Mouse (Mus musculus) midbrain, embryonic 16.5 days (tissue): ENCODE results near the gene Ipcef1. TPM values are rescaled to one million over a fixed set of nuclear protein-coding genes. Genes with fewer than 3 reads are reported as not detected.

ENCODE experiments used
- ATAC-seq: fragments of 200-750 bp; cut with Nextera tagmentation; 2 replicates; pipeline ENCODE4 v1.8.0; 2017; ENCODE audit warnings: moderate TSS enrichment
- H3K27ac ChIP-seq: fragments of 300-500 bp; sonication (generic); 2 replicates; pipeline ENCODE4 v1.5.1; 2014; ENCODE audit warnings: mild to moderate bottlenecking, low read length, mixed read lengths
- H3K27me3 ChIP-seq: fragments of 300-500 bp; sonication (generic); 2 replicates; pipeline ENCODE4 v1.6.1; 2014; ENCODE audit warnings: low read depth, low read length, mixed read lengths; ENCODE audit not compliant: control insufficient read depth, insufficient read depth
- H3K36me3 ChIP-seq: fragments of 300-500 bp; sonication (generic); 2 replicates; pipeline ENCODE4 v1.6.1; 2014; ENCODE audit warnings: mild to moderate bottlenecking, low read length, moderate library complexity, mixed read lengths; ENCODE audit not compliant: control insufficient read depth, insufficient read depth
- H3K4me1 ChIP-seq: fragments of 300-500 bp; sonication (generic); 2 replicates; pipeline ENCODE4 v1.6.1; 2014; ENCODE audit warnings: mild to moderate bottlenecking, low read length, mixed read lengths; ENCODE audit not compliant: control insufficient read depth, insufficient read depth
- H3K4me2 ChIP-seq: fragments of 300-500 bp; sonication (generic); 2 replicates; pipeline ENCODE4 v1.6.1; 2014; ENCODE audit warnings: mild to moderate bottlenecking, low read length, mixed read lengths
- H3K4me3 ChIP-seq: fragments of 300-500 bp; sonication (generic); 2 replicates; pipeline ENCODE4 v1.5.1; 2014; ENCODE audit warnings: low read depth, mild to moderate bottlenecking, low read length, moderate library complexity, mixed read lengths
- H3K9ac ChIP-seq: fragments of 300-500 bp; sonication (generic); 2 replicates; pipeline ENCODE4 v1.6.1; 2014; ENCODE audit warnings: low read depth, low read length, mixed read lengths
- H3K9me3 ChIP-seq: fragments of 300-500 bp; sonication (generic); replicated peaks from 2 replicates; pipeline ENCODE4 v1.6.1; 2014; ENCODE audit warnings: mild to moderate bottlenecking, low read length, mixed read lengths; ENCODE audit not compliant: control insufficient read depth, poor library complexity, severe bottlenecking
- WGBS: fragments of 180-500 bp; shearing (Covaris S2); extraction: QIAGEN DNeasy Blood & Tissue Kit; methylation state at CpG from one replicate; pipeline ENCODE4 v1.1.7; 2014; 5-methylcytosine and 5-hydroxymethylcytosine counted together
- polyA plus RNA-seq: library from polyadenylated mRNA; unstranded; fragments of >200 nt; fragmentation: Nextera tagmentation; extraction: Ambion mirVana; gene quantifications from 2 replicates; pipeline ENCODE4 v1.2.1, GENCODE M21; 2015

Ipcef1 gene
- polyA plus RNA-seq, 1 experiment from 2014 or later: 1.6 TPM

- H3K36me3 ChIP-seq: no peaks in the 10 kb centered on the region
- no peak overlapping the region for H3K4me2 ChIP-seq
- no peaks in the 10 kb centered on the region for H3K4me1 ChIP-seq
- H3K9me3 ChIP-seq: peaks cover 4% of the 10 kb centered on the region; the same call in 1 of the 2 replicates
- 82% methylated on average over 7 of the region's 7 CpGs for WGBS
- no peak overlapping the region for H3K4me3 ChIP-seq
- no peaks in the 10 kb centered on the region for H3K27me3 ChIP-seq
- no peak overlapping the region for H3K27ac ChIP-seq
- ATAC-seq: no peak
- no peak overlapping the region for H3K9ac ChIP-seq
Measured at GRCm38 (mm10) chr10:6871418-6872072, 180.7 kb downstream of the Ipcef1 start.

- Histone ChIP-seq H3K27ac (no peak overlapping the region), H3K4me3 (no peak overlapping the region), H3K4me1 (no peaks in the 10 kb centered on the region), H3K9ac (no peak overlapping the region), H3K9me3 (no peaks in the 10 kb centered on the region), H3K4me2 (no peak overlapping the region), H3K27me3 (no peaks in the 10 kb centered on the region), H3K36me3 (no peaks in the 10 kb centered on the region)
- WGBS: 60% methylated on average over 3 of the region's 3 CpGs
- no peak for ATAC-seq
Measured at GRCm38 (mm10) chr10:6855812-6856211, 196.5 kb downstream of the Ipcef1 start.

- H3K4me3 ChIP-seq: no peak overlapping the region
- no peaks in the 10 kb centered on the region for H3K36me3 ChIP-seq
- no peak for ATAC-seq
- 41% methylated on average over 2 of the region's 2 CpGs for WGBS
- H3K4me1 ChIP-seq: no peaks in the 10 kb centered on the region
- H3K9me3 ChIP-seq: no peaks in the 10 kb centered on the region
- no peak overlapping the region for H3K9ac ChIP-seq
- H3K27me3 ChIP-seq: no peaks in the 10 kb centered on the region
- no peak overlapping the region for H3K4me2 ChIP-seq
- no peak overlapping the region for H3K27ac ChIP-seq
Measured at GRCm38 (mm10) chr10:6848834-6849233, 203.4 kb downstream of the Ipcef1 start.

GRCm38 (mm10) chr10:6848162-6848754 is 204.0 kb downstream of the Ipcef1 start:
- H3K36me3 ChIP-seq: no peaks in the 10 kb centered on the region
- no peak overlapping the region for H3K9ac ChIP-seq
- no peaks in the 10 kb centered on the region for H3K27me3 ChIP-seq
- no peak for ATAC-seq
- no peaks in the 10 kb centered on the region for H3K4me1 ChIP-seq
- H3K9me3 ChIP-seq: no peaks in the 10 kb centered on the region
- no peak overlapping the region for H3K4me3 ChIP-seq
- no peak overlapping the region for H3K4me2 ChIP-seq
- no peak overlapping the region for H3K27ac ChIP-seq
- 47% methylated on average over 7 of the region's 7 CpGs for WGBS

- ATAC-seq: no peak
- H3K4me1 ChIP-seq: no peaks in the 10 kb centered on the region
- no peak overlapping the region for H3K4me2 ChIP-seq
- H3K36me3 ChIP-seq: no peaks in the 10 kb centered on the region
- H3K9ac ChIP-seq: no peak overlapping the region
- WGBS: 75% methylated on average over 1 of the region's 1 CpGs
- H3K9me3 ChIP-seq: no peaks in the 10 kb centered on the region
- H3K27me3 ChIP-seq: no peaks in the 10 kb centered on the region
- no peak overlapping the region for H3K27ac ChIP-seq
- H3K4me3 ChIP-seq: no peak overlapping the region
Measured at GRCm38 (mm10) chr10:6846283-6846682, 206.0 kb downstream of the Ipcef1 start.

GRCm38 (mm10) chr10:6842225-6842624 is 210.1 kb downstream of the Ipcef1 start:
- no peak overlapping the region for H3K9ac ChIP-seq
- no peaks in the 10 kb centered on the region for H3K27me3 ChIP-seq
- no peaks in the 10 kb centered on the region for H3K4me1 ChIP-seq
- H3K27ac ChIP-seq: no peak overlapping the region
- no peak overlapping the region for H3K4me2 ChIP-seq
- no peak overlapping the region for H3K4me3 ChIP-seq
- no peak for ATAC-seq
- WGBS: 68% methylated on average over 1 of the region's 1 CpGs
- no peaks in the 10 kb centered on the region for H3K9me3 ChIP-seq
- no peaks in the 10 kb centered on the region for H3K36me3 ChIP-seq

Other genes with a start within 250 kb of the Ipcef1 start
- gene Cnksr3, start 159.8 kb upstream of the Ipcef1 start, polyA plus RNA-seq: 1.4 and 2.1 TPM in 2 replicates